Comparison of ENCODE assay signal across 10 mouse cellular contexts in the genomic region with DNA sequence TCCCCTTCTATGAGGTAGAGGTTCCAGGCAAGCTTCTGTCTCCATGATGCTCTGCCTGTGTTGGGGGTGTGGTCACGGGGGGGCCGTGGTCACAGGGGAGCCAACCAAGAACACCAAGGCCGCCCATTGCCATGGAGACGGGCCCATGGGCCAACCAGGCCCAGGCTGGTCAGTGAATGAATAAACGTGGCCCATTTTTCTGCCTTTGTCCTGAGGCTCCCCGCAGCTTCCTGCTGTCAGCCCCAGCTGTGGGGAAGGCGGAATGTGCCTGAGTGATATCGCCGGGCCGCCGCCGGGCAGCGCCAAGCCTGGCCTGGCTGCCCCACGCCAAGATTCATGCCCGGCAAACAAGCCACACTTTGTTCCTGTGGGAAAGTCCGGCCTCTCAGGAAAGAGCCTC. TPM values are rescaled to one million over a fixed set of nuclear protein-coding genes. Genes with fewer than 3 reads are reported as not detected.
DNase-seq lines count a peak whose midpoint lies in the region; ATAC-seq lines count a peak whose summit lies in the region.
"Had no signal": no experiment of that assay in that cellular context is flagged by ENCODE, and none has a peak within 500 bp of the region (broad histone marks: within the 10 kb centered on the region; RNA-seq: fewer than 3 reads in every experiment).

No protein-coding gene starts in this region.

- no peak overlapping the region for H3K9ac ChIP-seq in embryonic facial prominence, embryonic 12.5 days
- H3K9ac ChIP-seq in hindbrain, embryonic 16.5 days (ENCODE audit: low read depth, low read length): peak overlapping the region; percentile 33; the same call in 1 of the 2 replicates
- no peak overlapping the region for H3K9ac ChIP-seq in midbrain, embryonic 11.5 days (ENCODE audit: low read length)
- H3K9ac ChIP-seq: lung, embryonic 15.5 days had no signal

- H3K4me1 ChIP-seq in embryonic facial prominence, embryonic 12.5 days: no peaks in the 10 kb centered on the region
- H3K4me1 ChIP-seq in embryonic facial prominence, embryonic 10.5 days: peaks cover 17% of the 10 kb centered on the region
- H3K4me1 ChIP-seq in hindbrain, embryonic 16.5 days (ENCODE audit: control insufficient read depth, insufficient read depth, low read depth, low read length): peaks cover 15% of the 10 kb centered on the region
- H3K4me1 ChIP-seq in midbrain, embryonic 11.5 days (ENCODE audit: control insufficient read depth, insufficient read depth, low read length): 0 out of 2 replicates have a peak, but pooled peaks cover 5% of the 10 kb centered on the region
- H3K4me1 ChIP-seq: lung, embryonic 15.5 days had no signal

- H3K27ac ChIP-seq in embryonic facial prominence, embryonic 12.5 days: no peak overlapping the region
- no peak overlapping the region for H3K27ac ChIP-seq in embryonic facial prominence, embryonic 10.5 days (replicated peaks)
- peak overlapping the region; percentile 71 for H3K27ac ChIP-seq in hindbrain, embryonic 16.5 days (ENCODE audit: low read depth, low read length)
- H3K27ac ChIP-seq in midbrain, embryonic 11.5 days (ENCODE audit: low read depth, low read length): no peak overlapping the region
- H3K27ac ChIP-seq: lung, embryonic 15.5 days had no signal

- no peaks in the 10 kb centered on the region for H3K9me3 ChIP-seq in embryonic facial prominence, embryonic 12.5 days
- no peaks in the 10 kb centered on the region for H3K9me3 ChIP-seq in embryonic facial prominence, embryonic 10.5 days
- H3K9me3 ChIP-seq in hindbrain, embryonic 16.5 days (ENCODE audit: control insufficient read depth, low read length): no peaks in the 10 kb centered on the region
- H3K9me3 ChIP-seq in midbrain, embryonic 11.5 days (ENCODE audit: control insufficient read depth, low read length): no peaks in the 10 kb centered on the region
- H3K9me3 ChIP-seq: lung, embryonic 15.5 days had no signal

- H3K4me2 ChIP-seq in embryonic facial prominence, embryonic 12.5 days (replicated peaks): no peak overlapping the region
- H3K4me2 ChIP-seq in hindbrain, embryonic 16.5 days (ENCODE audit: low read length): no peak overlapping the region
- H3K4me2 ChIP-seq in midbrain, embryonic 11.5 days: no peak overlapping the region
- H3K4me2 ChIP-seq: lung, embryonic 15.5 days had no signal

- DNase-seq in embryonic facial prominence, embryonic 10.5 days (ENCODE audit: low spot score): no peak
- peak; percentile 86 for DNase-seq in midbrain, embryonic 11.5 days (ENCODE audit: low spot score, missing footprints)
- peak; percentile 53 for DNase-seq in right cerebral cortex, postnatal 4 days
- no peak for DNase-seq in T-cell, adult 2 months (ENCODE audit: low spot score)
- no peak for DNase-seq in ovary, postnatal 10 days (ENCODE audit: low spot score)
- DNase-seq in thymus, adult 18-20 months: no peak

- no peak overlapping the region for H3K4me3 ChIP-seq in embryonic facial prominence, embryonic 12.5 days
- H3K4me3 ChIP-seq in embryonic facial prominence, embryonic 10.5 days: no peak overlapping the region
- no peak overlapping the region for H3K4me3 ChIP-seq in hindbrain, embryonic 16.5 days (ENCODE audit: low read length)
- no peak overlapping the region for H3K4me3 ChIP-seq in midbrain, embryonic 11.5 days (ENCODE audit: low read depth, low read length)
- H3K4me3 ChIP-seq: lung, embryonic 15.5 days had no signal

- 0 out of 2 replicates have a peak, but pooled peaks cover 4% of the 10 kb centered on the region for H3K27me3 ChIP-seq in embryonic facial prominence, embryonic 12.5 days
- H3K27me3 ChIP-seq in embryonic facial prominence, embryonic 10.5 days (replicated peaks; ENCODE audit: low read depth, poor library complexity, severe bottlenecking): no peaks in the 10 kb centered on the region
- H3K27me3 ChIP-seq in hindbrain, embryonic 16.5 days (replicated peaks; ENCODE audit: control insufficient read depth, insufficient read depth, low read length): 0 out of 2 replicates have a peak, but pooled peaks cover 2% of the 10 kb centered on the region
- no peaks in the 10 kb centered on the region; the same call in 1 of the 2 replicates for H3K27me3 ChIP-seq in midbrain, embryonic 11.5 days (ENCODE audit: control insufficient read depth, insufficient read depth, low read length)
- H3K27me3 ChIP-seq: lung, embryonic 15.5 days had no signal

- no peaks in the 10 kb centered on the region for H3K36me3 ChIP-seq in embryonic facial prominence, embryonic 12.5 days
- no peaks in the 10 kb centered on the region for H3K36me3 ChIP-seq in embryonic facial prominence, embryonic 10.5 days (replicated peaks)
- no peaks in the 10 kb centered on the region for H3K36me3 ChIP-seq in hindbrain, embryonic 16.5 days (ENCODE audit: control insufficient read depth, insufficient read depth, low read length)
- H3K36me3 ChIP-seq in midbrain, embryonic 11.5 days (ENCODE audit: control insufficient read depth, insufficient read depth, low read length): no peaks in the 10 kb centered on the region
- H3K36me3 ChIP-seq: lung, embryonic 15.5 days had no signal

- 59% methylated on average over 16 of the region's 16 CpGs for WGBS in embryonic facial prominence, embryonic 12.5 days
- WGBS in embryonic facial prominence, embryonic 10.5 days: 55% methylated on average over 16 of the region's 16 CpGs
- 27% methylated on average over 16 of the region's 16 CpGs for WGBS in hindbrain, embryonic 16.5 days
- 59% methylated on average over 16 of the region's 16 CpGs for WGBS in midbrain, embryonic 11.5 days

- peak; percentile 22; the same call in 1 of the 2 replicates for ATAC-seq in embryonic facial prominence, embryonic 12.5 days (ENCODE audit: insufficient number of reproducible peaks, insufficient read depth, low FRiP score, low TSS enrichment)
- ATAC-seq in hindbrain, embryonic 16.5 days: peak; percentile 86
- peak; percentile 49 for ATAC-seq in midbrain, embryonic 11.5 days (ENCODE audit: low FRiP score)

RNA-seq across cellular contexts. Expression of gene Slc6a11, which starts 36.8 kb away (rescaled TPM):
- 0.37 and 0.38 TPM in 2 replicates for polyA plus RNA-seq in embryonic facial prominence, embryonic 12.5 days (2016; fragmentation: Nextera tagmentation; extraction: Ambion mirVana)
- polyA plus RNA-seq in embryonic facial prominence, embryonic 10.5 days (2016; fragmentation: Nextera tagmentation; extraction: Ambion mirVana): 0.20 and 0.42 TPM in 2 replicates
- polyA plus RNA-seq in hindbrain, embryonic 16.5 days (2015; fragmentation: Nextera tagmentation; extraction: Ambion mirVana): 109 and 136 TPM in 2 replicates
- polyA plus RNA-seq in midbrain, embryonic 11.5 days (2014; fragmentation: Nextera tagmentation; extraction: Ambion mirVana): 0.66 and 0.89 TPM in 2 replicates
- polyA plus RNA-seq: heart, postnatal 0 days had no signal

RNA-seq across cellular contexts. Expression of gene Atp2b2, which starts 51.8 kb away (rescaled TPM):
- 1.9 and 2.5 TPM in 2 replicates for polyA plus RNA-seq in embryonic facial prominence, embryonic 12.5 days (2016; fragmentation: Nextera tagmentation; extraction: Ambion mirVana)
- polyA plus RNA-seq in embryonic facial prominence, embryonic 10.5 days (2016; fragmentation: Nextera tagmentation; extraction: Ambion mirVana): 0.92 and 1.1 TPM in 2 replicates
- polyA plus RNA-seq in hindbrain, embryonic 16.5 days (2015; fragmentation: Nextera tagmentation; extraction: Ambion mirVana): 36.5 and 42.3 TPM in 2 replicates
- 1.7 TPM in 2 replicates for polyA plus RNA-seq in midbrain, embryonic 11.5 days (2014; fragmentation: Nextera tagmentation; extraction: Ambion mirVana)

Comparison
In these comparisons a context has a peak if more than half of its experiments do, and no peak if none do; other contexts are left out.
1. ATAC-seq: peak in every context shown above with its lines; median percentile 86 in hindbrain, embryonic 16.5 days; 49 in midbrain, embryonic 11.5 days; 22 in embryonic facial prominence, embryonic 12.5 days.
2. DNase-seq: peak in midbrain, embryonic 11.5 days (single experiment) and right cerebral cortex, postnatal 4 days (single experiment); none in embryonic facial prominence, embryonic 10.5 days (single experiment), T-cell, adult 2 months (single experiment), ovary, postnatal 10 days (single experiment) and thymus, adult 18-20 months (0 of 2).
3. RNA of gene Slc6a11, which starts 36.8 kb away (polyA plus RNA-seq): 109 to 136 TPM in hindbrain, embryonic 16.5 days; 0.66 to 0.89 TPM in midbrain, embryonic 11.5 days, 0.20 to 0.42 TPM in embryonic facial prominence, embryonic 10.5 days and 0.37 to 0.38 TPM in embryonic facial prominence, embryonic 12.5 days; every median in the first group is over 10 times any median in the second.
4. RNA of gene Atp2b2, which starts 51.8 kb away (polyA plus RNA-seq): 36.5 to 42.3 TPM in hindbrain, embryonic 16.5 days; 1.9 to 2.5 TPM in embryonic facial prominence, embryonic 12.5 days, 1.7 TPM in midbrain, embryonic 11.5 days and 0.92 to 1.1 TPM in embryonic facial prominence, embryonic 10.5 days; every median in the first group is over 10 times any median in the second.